Mouse (Mus musculus): ENCODE data around the gene Mthfsd. TPM values are rescaled to one million over a fixed set of nuclear protein-coding genes. Genes with fewer than 3 reads are reported as not detected.
"Not testable (repeated sequence)": the region's sequence is repeated elsewhere in the genome, so short reads cannot be mapped to it uniquely, and the experiment has no call there.

Gene Mthfsd
- total RNA-seq (2014; rRNA removed) = 38.7 and 76.5 TPM in 2 replicates
- polyA plus RNA-seq (2015; fragmentation: Nextera tagmentation; extraction: Ambion mirVana) = 30.3 and 33.3 TPM in 2 replicates

- peak within 1 kb of the TSS; percentile 88 for H3K4me2 ChIP-seq (ENCODE audit: low read depth)
- H3K27me3 ChIP-seq (ENCODE audit: insufficient read depth, low read length) = peaks cover 6% of the 10 kb centered on the region
- no peaks in the 10 kb centered on the region for H3K9me3 ChIP-seq (ENCODE audit: low read length)
- WGBS = 1% methylated on average over 75 of the region's 75 CpGs
- peaks cover 7% of the 10 kb centered on the region; the same call in 1 of the 2 replicates for H3K4me1 ChIP-seq (ENCODE audit: insufficient read depth)
- H3K27ac ChIP-seq (ENCODE audit: low read depth, low read length) = peak within 1 kb of the TSS; percentile 85
- H3K36me3 ChIP-seq (ENCODE audit: insufficient read depth) = peaks cover 14% of the 10 kb centered on the region
- TF ChIP-seq CTCF (IDR thresholded peaks at IDR 0.05; ENCODE audit: low read depth) = peak; percentile 47
- DNase-seq = peak; percentile 100
- peak; percentile 99 for ATAC-seq
- peak within 1 kb of the TSS; percentile 88 for H3K4me3 ChIP-seq (ENCODE audit: low read depth, low read length)
- peak within 1 kb of the TSS; percentile 90 for H3K9ac ChIP-seq
Observed at GRCm38 (mm10) chr8:121107668-121108656, at the start of gene Mthfsd. Mthfsd (minus strand) TSS chr8:121108392.

- Histone ChIP-seq H3K9ac (no peak overlapping the region), H3K27me3 (ENCODE audit: insufficient read depth, low read length) (no peaks in the 10 kb centered on the region), H3K9me3 (ENCODE audit: low read length) (no peaks in the 10 kb centered on the region), H3K4me2 (ENCODE audit: low read depth) (no peak overlapping the region), H3K36me3 (ENCODE audit: insufficient read depth) (no peaks in the 10 kb centered on the region), H3K27ac (ENCODE audit: low read depth, low read length) (no peak overlapping the region), H3K4me3 (ENCODE audit: low read depth, low read length) (no peak overlapping the region), H3K4me1 (ENCODE audit: insufficient read depth) (no peaks in the 10 kb centered on the region)
- no peak for TF ChIP-seq CTCF (IDR thresholded peaks at IDR 0.05; ENCODE audit: low read depth)
- ATAC-seq = no peak
- no peak for DNase-seq
- WGBS = 93% methylated on average over 7 of the region's 7 CpGs
Observed at GRCm38 (mm10) chr8:121156990-121157491, 48.8 kb upstream of the Mthfsd start.

- Histone ChIP-seq H3K4me3 (ENCODE audit: low read depth, low read length) (no peak overlapping the region), H3K36me3 (ENCODE audit: insufficient read depth) (no peaks in the 10 kb centered on the region), H3K27ac (ENCODE audit: low read depth, low read length) (no peak overlapping the region), H3K27me3 (ENCODE audit: insufficient read depth, low read length) (no peaks in the 10 kb centered on the region), H3K9ac (no peak overlapping the region), H3K9me3 (ENCODE audit: low read length) (no peaks in the 10 kb centered on the region), H3K4me2 (ENCODE audit: low read depth) (no peak overlapping the region), H3K4me1 (ENCODE audit: insufficient read depth) (no peaks in the 10 kb centered on the region)
- ATAC-seq = no peak
- 73% methylated on average over 12 of the region's 12 CpGs for WGBS
- DNase-seq = no peak
- no peak for TF ChIP-seq CTCF (IDR thresholded peaks at IDR 0.05; ENCODE audit: low read depth)
Observed at GRCm38 (mm10) chr8:121152394-121152793, 44.2 kb upstream of the Mthfsd start.

- Histone ChIP-seq H3K4me3 (ENCODE audit: low read depth, low read length) (no peak overlapping the region), H3K4me2 (ENCODE audit: low read depth) (no peak overlapping the region), H3K9me3 (ENCODE audit: low read length) (no peaks in the 10 kb centered on the region), H3K4me1 (ENCODE audit: insufficient read depth) (no peaks in the 10 kb centered on the region), H3K27me3 (ENCODE audit: insufficient read depth, low read length) (no peaks in the 10 kb centered on the region), H3K36me3 (ENCODE audit: insufficient read depth) (no peaks in the 10 kb centered on the region), H3K9ac (no peak overlapping the region), H3K27ac (ENCODE audit: low read depth, low read length) (no peak overlapping the region)
- TF ChIP-seq CTCF (IDR thresholded peaks at IDR 0.05; ENCODE audit: low read depth) = no peak
- WGBS = 38% methylated on average over 8 of the region's 8 CpGs
- ATAC-seq = no peak
- no peak for DNase-seq
Observed at GRCm38 (mm10) chr8:121148573-121149083, 40.4 kb upstream of the Mthfsd start.

GRCm38 (mm10) chr8:121145457-121146134 lies 37.4 kb upstream of the Mthfsd start:
- not testable (repeated sequence) for H3K4me3 ChIP-seq (ENCODE audit: low read depth, low read length); H3K36me3 ChIP-seq (ENCODE audit: insufficient read depth); H3K9me3 ChIP-seq (ENCODE audit: low read length); H3K27me3 ChIP-seq (ENCODE audit: insufficient read depth, low read length); H3K4me1 ChIP-seq (ENCODE audit: insufficient read depth); H3K9ac ChIP-seq; H3K27ac ChIP-seq (ENCODE audit: low read depth, low read length); H3K4me2 ChIP-seq (ENCODE audit: low read depth); ATAC-seq; DNase-seq
- 76% methylated on average over 4 of the region's 6 CpGs for WGBS

- no peak for DNase-seq
- no peak overlapping the region for H3K9ac ChIP-seq
- ATAC-seq = no peak
- no peak overlapping the region for H3K4me3 ChIP-seq (ENCODE audit: low read depth, low read length)
- 89% methylated on average over 6 of the region's 6 CpGs for WGBS
- H3K4me2 ChIP-seq (ENCODE audit: low read depth) = no peak overlapping the region
- peak; percentile 22; the same call in 1 of the 2 replicates for TF ChIP-seq CTCF (IDR thresholded peaks at IDR 0.05; ENCODE audit: low read depth)
- no peaks in the 10 kb centered on the region for H3K36me3 ChIP-seq (ENCODE audit: insufficient read depth)
- H3K27ac ChIP-seq (ENCODE audit: low read depth, low read length) = no peak overlapping the region
- peaks cover 15% of the 10 kb centered on the region for H3K27me3 ChIP-seq (ENCODE audit: insufficient read depth, low read length)
- H3K4me1 ChIP-seq (ENCODE audit: insufficient read depth) = no peaks in the 10 kb centered on the region
- H3K9me3 ChIP-seq (ENCODE audit: low read length) = no peaks in the 10 kb centered on the region
Observed at GRCm38 (mm10) chr8:121136856-121137255, 28.7 kb upstream of the Mthfsd start.
